Mouse (Mus musculus) heart, postnatal 10 days (tissue): Measurements from ENCODE around the gene Elp5. TPM values are rescaled to one million over a fixed set of nuclear protein-coding genes. Genes with fewer than 3 reads are reported as not detected.

Source experiments
- DNase-seq, 2 experiments: peaks; one replicate each; pipeline ENCODE4 v3.0.0; 2021
- intact Hi-C: fragments of 180-260 bp; cut with DNase I; formaldehyde crosslinking; loops from one replicate; pipeline ENCODE4 v1.15.1; 2025
- total RNA-seq, 2 experiments: library from RNA; stranded (reverse); gene quantifications; 2 replicates each; pipeline ENCODE4 v1.2.3; 2021

The Elp5 gene
- total RNA-seq, result 10 to 100 TPM; 60.7 to 64.6 TPM

- DNase-seq, result no peak
- intact Hi-C loops, result no loop called here
These were observed at the start of gene Elp5 for GRCm38 (mm10) chr11:69982225-69982624. Gene Elp5, minus strand, starts transcription at chr11:69982517.

GRCm38 (mm10) chr11:70031321-70031670 lies 49.0 kb upstream of the Elp5 start:
- intact Hi-C loops, result no loop called here
- no peak for DNase-seq

GRCm38 (mm10) chr11:70030651-70031320 lies 48.5 kb upstream of the Elp5 start:
- no peak for DNase-seq
- intact Hi-C loops, result no loop called here

GRCm38 (mm10) chr11:70029829-70030550 lies 47.7 kb upstream of the Elp5 start:
- intact Hi-C loops, result no loop called here
- DNase-seq, result no peak

GRCm38 (mm10) chr11:70029130-70029801 lies 46.9 kb upstream of the Elp5 start:
- peak; percentile 84 to 87 for DNase-seq
- intact Hi-C loops, result no loop called here

GRCm38 (mm10) chr11:70028401-70029129 lies 46.2 kb upstream of the Elp5 start:
- DNase-seq, result no peak

GRCm38 (mm10) chr11:70027397-70027796 lies 45.1 kb upstream of the Elp5 start:
- DNase-seq, result peak; percentile 50 to 59
- intact Hi-C loops, result no loop called here

More at GRCm38 (mm10) chr11:70028401-70029129, 46.2 kb upstream of the Elp5 start:
- intact Hi-C loops, result no loop called here

- peak; percentile 67 to 72 for DNase-seq
- intact Hi-C loops, result no loop called here
These were observed 44.4 kb upstream of the Elp5 start for GRCm38 (mm10) chr11:70026689-70027088.

- no peak for DNase-seq
- intact Hi-C loops, result no loop called here
These were observed 41.8 kb upstream of the Elp5 start for GRCm38 (mm10) chr11:70024151-70024514.

GRCm38 (mm10) chr11:70023481-70024150 lies 41.3 kb upstream of the Elp5 start:
- no peak for DNase-seq

GRCm38 (mm10) chr11:70021264-70022132 lies 39.2 kb upstream of the Elp5 start:
- intact Hi-C loops, result no loop called here
- peak; percentile 94 to 96 for DNase-seq

More at GRCm38 (mm10) chr11:70023481-70024150, 41.3 kb upstream of the Elp5 start:
- intact Hi-C loops, result no loop called here

- intact Hi-C loops, result no loop called here
- DNase-seq, result peak; percentile 84 to 86
These were observed 38.5 kb upstream of the Elp5 start for GRCm38 (mm10) chr11:70020731-70021263.

GRCm38 (mm10) chr11:70020022-70020631 lies 37.8 kb upstream of the Elp5 start:
- no peak for DNase-seq
- intact Hi-C loops, result no loop called here

GRCm38 (mm10) chr11:70019495-70020021 lies 37.2 kb upstream of the Elp5 start:
- intact Hi-C loops, result no loop called here
- no peak for DNase-seq

GRCm38 (mm10) chr11:70018131-70018990 lies 36.0 kb upstream of the Elp5 start:
- intact Hi-C loops, result no loop called here
- peak; percentile 48 to 62 for DNase-seq

- intact Hi-C loops, result no loop called here
- DNase-seq, result no peak
These were observed 35.0 kb upstream of the Elp5 start for GRCm38 (mm10) chr11:70017199-70017767.

GRCm38 (mm10) chr11:70016669-70017068 lies 34.4 kb upstream of the Elp5 start, which contains the start of gene Dlg4:
Gene Dlg4, plus strand, starts transcription at chr11:70016942.
- intact Hi-C loops, result no loop called here
- no peak for DNase-seq
